Mouse (Mus musculus) embryonic fibroblast, embryonic 13.5 days (primary cell): ENCODE measurements around the gene Tbxas1.

Experiments used
- CTCF ChIP-seq: IDR thresholded peaks from 2 replicates; pipeline ENCODE4 v1.5.1; 2011; ENCODE audit warnings: mild to moderate bottlenecking, control low read depth, low read length, moderate library complexity, borderline replicate concordance; ENCODE audit not compliant: insufficient read depth
- POLR2A ChIP-seq: IDR thresholded peaks from 2 replicates; pipeline ENCODE4 v1.6.1; 2011; ENCODE audit warnings: low read depth, mild to moderate bottlenecking, control low read depth, low read length, moderate library complexity

GRCm38 (mm10) chr6:38921095-38921809 lies 46.0 kb downstream of the Tbxas1 start:
- TF ChIP-seq CTCF (no peak), POLR2A (no peak)
